Mouse (Mus musculus) frontal cortex, postnatal 36 days (tissue): Measurements from ENCODE around the gene H2-D1.

Experiments
- DNase-seq, 2 experiments: peaks; one replicate each; pipeline ENCODE4 v3.0.0; 2022; ENCODE audit warnings: low spot score in 2 of 2

The H2-D1 gene

DNA sequence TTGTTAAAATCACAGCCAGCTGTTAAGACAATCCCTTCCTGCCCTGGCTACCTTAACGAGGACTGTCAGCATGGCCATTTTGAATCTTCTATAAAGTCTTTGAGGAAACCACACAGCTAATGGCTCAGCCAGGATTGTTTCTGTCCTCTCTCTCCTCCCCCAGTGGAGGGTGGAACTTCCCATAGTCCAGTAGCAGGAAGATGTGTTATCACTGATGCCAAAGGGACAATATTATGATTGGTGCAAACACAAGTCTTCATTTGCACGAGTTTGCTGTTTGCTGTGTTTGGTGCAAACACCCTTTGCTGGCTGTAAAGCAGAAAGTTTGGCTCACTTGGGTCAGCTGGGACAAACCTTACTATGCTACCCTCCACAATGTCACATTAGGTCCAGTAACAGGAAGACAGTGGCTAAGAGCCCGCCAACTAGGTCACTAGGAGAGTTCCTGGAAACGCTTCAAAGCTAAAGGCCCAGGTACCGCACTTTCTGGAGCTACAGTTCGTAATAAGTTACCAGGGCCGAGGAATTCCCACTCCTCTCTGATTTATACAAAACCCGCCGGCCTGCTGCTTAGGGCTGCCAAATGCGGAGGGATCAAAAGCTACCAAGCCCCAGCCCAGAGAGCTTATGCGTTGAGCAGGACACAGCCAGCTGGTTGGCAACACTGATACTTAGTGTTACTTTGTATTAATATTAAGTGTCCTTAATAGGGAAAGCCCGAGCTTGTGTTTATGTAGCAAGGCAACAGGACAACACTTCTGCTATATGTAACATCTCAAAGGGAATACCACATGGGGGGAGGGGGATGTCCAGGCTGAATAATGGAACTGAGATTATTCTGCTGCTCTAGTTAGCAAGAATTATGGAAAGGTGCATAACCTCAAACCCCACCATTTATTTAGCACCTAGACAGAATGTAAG, 21.9 kb upstream of the H2-D1 start:
- no peak for DNase-seq

DNA sequence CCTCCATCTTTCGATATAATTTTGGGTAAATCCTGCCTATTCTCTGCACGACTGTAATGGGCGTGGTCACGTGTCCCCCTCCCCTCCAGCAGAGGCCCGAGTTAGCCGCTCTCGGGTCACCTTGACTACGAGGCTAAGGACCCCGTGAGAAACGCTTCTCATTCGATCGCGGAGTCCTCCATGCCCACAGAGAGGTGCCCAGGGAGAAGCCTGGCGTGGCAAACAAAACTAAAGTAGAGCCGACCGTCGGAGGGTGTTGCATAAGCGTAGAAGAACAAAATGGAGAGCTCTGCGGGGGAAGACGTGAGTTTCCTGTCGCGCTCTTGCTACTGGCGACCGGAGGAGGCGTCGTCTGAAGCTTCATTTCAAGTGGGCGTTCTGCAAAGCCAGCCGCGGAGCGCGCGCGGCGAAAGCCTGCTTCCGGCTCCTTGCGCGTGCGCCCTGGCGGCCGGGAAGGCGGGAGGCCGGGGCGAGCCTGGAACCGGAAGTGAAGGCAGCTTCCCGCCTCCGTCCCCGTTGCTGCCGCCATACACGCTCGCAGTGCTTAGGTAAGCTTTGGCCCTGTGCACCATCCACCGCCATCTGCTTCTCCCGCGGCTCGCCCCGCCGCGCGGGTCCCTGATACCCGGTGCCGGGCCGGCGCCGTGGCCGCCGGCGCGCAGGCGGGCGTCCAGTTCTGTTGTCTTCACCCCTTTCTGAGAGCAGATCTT, 21.1 kb upstream of the H2-D1 start, which contains the start of gene Ddx39b:
Ddx39b (plus strand) TSS at position 442 of the 710 bp plus-strand sequence.
- DNase-seq: peak; percentile 97 to 98

DNA sequence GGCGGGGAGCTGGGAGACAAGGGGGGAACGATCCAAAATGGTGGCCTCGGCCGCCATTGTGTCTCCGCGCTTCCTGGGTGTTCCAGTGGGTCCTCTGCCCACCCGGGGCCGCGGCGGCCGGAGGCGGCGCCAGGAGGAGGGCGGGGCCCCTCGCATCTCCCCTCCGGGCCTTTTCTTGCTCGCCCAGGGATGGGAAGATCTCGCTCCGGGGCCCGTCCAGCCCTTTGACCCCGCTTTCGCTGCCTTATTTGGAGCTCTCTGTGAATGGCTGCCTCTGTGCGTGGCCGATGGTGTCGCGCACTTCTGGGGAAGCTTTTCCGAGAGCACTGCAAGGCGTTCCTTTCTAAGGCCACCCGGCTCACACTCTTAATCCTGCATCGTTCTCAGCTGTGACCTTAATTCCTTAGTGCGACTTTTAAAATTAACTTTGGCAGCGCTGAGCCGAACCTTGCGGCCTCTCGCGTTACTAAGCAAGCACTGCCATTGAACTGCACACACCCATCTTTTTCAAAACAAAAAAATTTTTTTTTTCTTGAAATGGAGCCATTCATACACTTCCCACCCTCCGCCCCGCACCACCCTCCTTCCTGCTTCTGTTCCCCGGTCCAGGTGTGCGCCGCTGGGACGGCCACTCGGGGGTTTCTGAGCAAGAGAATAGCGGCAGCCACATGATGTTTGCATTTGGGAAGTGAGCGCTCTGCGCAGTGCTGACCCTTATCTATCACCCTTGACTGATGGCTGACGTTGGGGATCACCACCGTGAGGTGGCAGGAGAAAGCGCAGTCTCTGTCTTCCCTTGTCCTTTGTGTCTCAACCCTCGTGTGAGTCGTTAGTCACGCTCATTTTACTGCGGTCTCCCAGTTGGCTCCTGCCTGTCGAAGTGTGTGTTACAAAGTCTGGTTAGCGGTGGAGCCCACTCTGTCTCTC, 20.3 kb upstream of the H2-D1 start:
- no peak for DNase-seq

DNA sequence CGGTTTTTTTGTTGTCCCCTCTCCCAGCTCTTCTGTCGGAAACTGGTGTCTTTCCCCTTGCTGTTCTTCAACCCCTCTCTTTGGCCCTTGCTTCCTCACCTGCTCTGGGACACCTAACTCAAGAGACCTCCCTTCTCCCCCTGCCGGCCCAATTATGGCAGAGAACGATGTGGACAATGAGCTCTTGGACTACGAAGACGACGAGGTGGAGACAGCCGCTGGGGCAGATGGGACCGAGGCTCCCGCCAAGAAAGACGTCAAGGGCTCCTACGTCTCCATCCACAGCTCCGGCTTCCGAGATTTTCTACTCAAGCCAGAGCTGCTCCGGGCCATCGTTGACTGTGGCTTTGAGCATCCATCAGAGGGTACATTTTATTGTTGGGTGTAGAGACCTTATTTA, 19.4 kb upstream of the H2-D1 start:
- peak; percentile 42 to 67 for DNase-seq

DNA sequence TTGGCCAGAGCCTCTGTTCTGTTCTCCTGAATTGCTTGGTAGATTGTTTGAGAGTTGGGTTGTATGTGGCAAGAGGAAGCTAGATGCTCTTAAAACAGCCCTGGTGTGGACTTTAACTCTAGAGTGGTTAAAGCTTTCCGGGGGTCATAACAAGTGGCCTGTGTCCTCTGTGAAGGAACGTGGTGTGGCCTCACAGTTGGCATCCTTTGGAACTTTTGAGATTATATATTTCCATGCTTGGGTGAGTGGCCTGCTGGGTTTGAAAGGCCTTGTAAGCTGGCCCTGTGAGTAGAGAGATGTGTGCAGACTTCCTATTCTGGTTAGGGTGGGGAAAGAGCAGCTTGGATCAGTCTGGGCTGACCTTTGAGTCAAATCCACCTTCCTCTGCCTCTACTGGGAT, 17.5 kb upstream of the H2-D1 start:
- DNase-seq: no peak

DNA sequence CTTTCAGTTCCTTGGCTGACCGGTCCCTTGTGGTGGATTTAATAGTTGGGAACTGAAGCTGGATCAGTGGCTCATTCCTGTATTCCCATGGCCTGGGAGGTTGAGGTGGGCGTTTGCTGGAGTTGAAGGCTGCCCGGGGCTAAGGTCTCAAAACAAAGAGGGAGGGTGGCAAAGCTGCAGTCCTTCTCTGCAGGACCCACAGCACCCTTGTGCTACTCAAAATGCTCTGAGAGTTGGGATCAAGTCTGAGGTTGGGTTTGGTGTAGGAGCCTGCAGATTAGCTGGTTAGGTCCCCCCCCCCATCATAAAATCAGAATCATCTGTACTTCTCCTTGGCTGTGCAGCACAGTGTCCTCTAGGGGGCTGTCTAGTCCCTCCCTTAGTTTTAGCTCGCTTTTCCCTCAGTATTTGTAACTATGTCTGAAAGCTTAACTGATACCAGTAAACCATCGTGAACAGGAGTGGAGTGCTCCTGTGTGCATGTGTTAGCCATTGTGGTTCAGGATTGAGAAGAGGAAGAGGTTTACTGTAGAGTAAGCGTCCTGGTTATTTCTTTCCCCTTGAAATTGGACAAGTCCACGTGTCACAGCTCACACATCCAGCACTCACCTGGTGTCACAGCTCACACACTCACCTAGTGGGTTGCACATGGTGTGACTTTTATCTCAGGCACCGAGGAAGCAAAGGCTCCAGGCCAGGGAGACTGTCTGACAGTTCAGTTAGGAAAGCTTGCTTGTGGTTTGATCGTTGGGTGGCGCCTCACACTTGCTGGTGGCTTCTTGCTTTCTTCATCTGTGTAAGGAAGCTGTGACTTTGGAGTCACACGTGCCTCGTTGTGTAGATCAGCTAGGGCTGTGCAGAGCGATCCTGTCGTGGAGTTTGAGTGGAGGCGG, 16.6 kb upstream of the H2-D1 start:
- DNase-seq: no peak

DNA sequence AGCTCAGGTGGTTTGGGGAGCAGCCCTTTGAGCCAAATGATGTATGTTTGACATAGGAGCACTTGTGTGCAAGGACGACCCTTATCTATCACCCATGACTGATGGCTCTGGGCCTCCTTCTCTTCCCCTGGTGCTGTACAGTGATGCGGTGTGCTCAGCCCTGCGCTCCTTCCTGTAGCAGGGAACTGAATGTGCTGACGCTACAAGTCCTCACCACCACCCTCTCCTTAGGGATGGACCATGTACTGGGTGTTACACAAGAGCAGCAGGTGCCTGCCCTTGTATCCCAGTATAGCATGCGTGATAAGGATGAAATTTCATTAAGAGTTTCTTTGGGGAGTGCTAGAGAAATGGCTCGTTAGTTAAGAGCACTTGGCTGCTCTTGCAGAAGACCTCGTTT, 15.4 kb upstream of the H2-D1 start:
- DNase-seq: no peak

DNA sequence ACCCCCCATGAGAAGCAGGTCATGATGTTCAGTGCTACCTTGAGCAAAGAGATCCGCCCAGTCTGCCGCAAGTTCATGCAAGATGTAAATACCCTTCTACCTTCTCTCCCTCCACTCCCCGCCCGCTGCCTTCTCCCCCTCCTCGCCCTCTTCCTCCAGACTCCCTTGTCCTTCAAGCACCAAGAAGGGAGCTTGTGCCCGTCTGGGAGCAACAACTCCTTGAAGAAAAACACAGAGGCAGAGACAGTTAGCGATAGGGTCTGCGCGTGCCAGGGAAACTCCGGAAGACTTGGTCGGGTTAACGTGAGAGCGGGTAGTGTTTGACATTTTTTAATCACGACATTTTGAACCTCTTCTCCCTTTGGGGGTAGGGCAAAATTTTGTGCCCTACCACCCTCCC, 13.5 kb upstream of the H2-D1 start:
- DNase-seq: no peak

DNA sequence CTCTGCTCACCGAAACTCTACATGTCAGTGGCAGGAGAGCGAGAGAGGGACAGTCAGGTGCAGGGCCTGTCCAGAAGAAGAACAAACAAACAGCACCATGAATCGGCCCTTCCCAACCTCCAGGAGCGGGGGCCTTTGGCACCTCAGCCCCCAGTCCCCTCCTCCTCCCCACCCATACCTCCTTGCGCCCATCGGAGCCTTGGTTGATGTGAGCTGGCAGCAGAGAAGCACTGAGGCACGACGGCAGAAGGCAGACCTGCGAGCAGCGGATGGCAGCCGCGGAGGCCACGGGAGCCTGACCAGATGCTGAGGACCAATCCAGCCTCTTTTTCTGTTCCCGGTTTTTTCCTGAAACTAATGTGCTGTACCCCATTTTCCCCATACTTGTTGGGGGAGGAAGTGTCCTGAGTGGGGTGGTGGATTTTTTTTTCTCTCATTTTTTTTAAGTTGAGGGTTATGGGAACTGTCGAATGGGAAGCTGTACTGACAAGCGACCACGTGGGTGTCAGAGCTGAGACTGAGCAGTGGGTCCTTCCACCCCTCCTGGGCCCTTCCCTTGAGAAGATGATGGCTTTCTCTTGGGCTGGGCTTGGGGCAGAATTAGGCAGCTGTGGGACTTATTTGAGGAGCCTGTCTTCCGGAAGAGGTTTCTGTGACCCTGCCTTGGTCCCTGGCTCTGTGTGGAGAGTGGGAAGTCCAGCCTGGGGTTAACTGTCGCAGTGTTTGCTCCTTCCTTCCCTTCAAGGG, 12.9 kb upstream of the H2-D1 start:
- no peak for DNase-seq

DNA sequence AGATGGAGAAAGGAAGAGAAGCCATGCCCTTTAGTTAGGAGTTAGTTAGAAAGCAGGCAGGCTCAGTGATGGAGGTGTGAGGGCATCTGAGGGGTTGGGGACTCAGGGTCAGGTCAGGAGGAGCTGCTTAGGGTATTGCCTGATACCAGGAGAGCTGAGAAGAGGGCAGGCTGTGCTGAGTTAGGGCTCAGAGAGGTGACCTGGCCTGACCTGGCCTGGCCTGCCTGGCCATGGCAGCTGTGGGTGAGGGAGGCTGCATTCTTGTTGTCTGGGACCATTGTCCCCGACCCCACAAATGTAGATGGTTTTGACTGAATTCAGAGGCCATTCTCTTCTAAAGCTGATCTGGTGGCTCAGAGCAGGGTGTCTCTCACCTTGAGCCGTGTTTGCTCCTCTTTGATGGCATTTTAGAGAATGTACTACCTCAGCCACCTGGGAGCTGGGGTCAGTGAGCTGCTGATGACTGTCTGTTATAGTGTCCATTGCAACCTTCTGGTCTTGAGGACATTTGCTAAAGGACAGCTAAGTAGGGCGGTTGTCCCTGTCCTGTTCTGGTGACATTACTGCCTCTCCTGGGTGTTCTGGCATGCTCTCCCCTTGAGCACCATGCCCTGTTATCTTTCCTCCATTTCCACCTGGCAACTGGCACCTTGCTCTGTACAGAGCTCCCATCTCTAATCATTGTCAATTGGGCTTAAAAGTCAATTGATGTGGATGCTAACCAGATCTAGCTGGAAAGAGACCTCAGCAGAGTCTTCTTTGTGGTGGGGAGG, 12.0 kb upstream of the H2-D1 start:
- DNase-seq: no peak

DNA sequence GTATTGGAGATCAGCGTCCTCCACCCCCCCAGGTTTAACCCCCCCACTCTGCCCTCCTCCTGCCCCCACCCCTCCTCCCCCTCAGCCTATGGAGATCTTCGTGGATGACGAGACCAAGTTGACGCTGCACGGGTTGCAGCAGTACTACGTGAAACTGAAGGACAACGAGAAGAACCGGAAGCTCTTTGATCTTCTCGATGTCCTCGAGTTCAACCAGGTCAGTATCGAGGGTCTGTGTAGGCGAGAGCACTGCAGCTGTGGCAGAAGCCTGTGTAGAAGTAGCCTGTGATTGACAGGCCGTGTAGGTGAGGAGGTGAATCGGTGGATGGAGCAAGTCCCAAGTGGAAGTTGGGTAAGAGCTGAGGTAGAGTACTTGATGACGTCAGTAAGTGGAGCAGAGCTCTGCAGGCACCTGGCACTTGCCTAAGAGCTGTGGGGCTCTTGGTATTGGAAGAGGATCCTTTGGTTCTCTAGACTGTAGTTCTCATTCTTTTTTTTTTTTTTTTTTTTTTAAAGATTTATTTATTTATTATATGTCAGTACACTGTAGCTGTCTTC, 11.3 kb upstream of the H2-D1 start:
- no peak for DNase-seq

DNA sequence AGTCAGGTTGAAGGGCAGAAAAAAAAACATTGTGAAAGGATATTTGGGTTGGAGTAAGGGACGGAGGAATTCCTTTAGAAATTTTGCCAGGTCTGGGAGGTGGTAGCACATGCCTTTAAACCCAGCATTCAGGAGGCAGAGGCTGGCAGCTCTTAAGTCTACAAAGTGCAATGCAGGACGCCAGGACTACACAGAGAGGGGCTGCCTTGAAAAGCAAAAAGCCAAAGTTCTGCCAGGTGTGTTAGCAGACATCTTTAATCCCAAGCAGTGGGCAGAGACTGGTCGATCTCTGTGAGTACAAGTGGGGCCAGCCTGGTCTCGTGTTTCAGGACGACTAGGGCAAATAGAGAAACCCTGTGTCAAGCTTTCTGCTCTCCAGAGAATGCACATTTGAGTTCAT, 10.5 kb upstream of the H2-D1 start:
- DNase-seq: no peak

DNA sequence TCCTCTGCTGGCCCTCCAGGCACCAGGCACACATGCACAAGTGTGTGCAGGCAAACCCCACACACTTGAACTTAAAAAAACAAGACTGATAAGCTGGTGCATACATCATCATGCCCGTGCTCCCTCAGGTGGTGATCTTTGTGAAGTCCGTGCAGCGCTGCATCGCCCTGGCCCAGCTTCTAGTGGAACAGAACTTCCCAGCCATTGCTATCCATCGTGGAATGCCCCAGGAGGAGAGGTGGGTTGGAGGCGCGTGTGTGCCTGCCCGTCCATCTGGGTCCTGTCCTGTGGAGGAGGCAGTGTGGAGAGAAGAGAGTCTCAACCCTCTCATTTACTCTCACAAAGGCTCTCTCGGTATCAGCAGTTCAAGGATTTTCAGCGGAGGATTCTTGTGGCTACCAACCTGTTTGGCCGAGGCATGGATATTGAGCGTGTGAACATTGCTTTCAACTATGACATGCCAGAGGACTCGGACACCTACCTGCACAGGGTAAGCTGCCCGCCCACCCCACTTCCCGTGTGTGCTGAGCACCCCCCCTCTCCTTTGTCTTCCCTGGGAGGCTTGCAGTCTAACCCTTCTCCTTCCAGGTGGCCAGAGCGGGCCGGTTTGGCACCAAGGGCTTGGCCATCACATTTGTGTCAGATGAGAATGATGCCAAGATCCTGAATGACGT, 9.8 kb upstream of the H2-D1 start:
- no peak for DNase-seq

DNA sequence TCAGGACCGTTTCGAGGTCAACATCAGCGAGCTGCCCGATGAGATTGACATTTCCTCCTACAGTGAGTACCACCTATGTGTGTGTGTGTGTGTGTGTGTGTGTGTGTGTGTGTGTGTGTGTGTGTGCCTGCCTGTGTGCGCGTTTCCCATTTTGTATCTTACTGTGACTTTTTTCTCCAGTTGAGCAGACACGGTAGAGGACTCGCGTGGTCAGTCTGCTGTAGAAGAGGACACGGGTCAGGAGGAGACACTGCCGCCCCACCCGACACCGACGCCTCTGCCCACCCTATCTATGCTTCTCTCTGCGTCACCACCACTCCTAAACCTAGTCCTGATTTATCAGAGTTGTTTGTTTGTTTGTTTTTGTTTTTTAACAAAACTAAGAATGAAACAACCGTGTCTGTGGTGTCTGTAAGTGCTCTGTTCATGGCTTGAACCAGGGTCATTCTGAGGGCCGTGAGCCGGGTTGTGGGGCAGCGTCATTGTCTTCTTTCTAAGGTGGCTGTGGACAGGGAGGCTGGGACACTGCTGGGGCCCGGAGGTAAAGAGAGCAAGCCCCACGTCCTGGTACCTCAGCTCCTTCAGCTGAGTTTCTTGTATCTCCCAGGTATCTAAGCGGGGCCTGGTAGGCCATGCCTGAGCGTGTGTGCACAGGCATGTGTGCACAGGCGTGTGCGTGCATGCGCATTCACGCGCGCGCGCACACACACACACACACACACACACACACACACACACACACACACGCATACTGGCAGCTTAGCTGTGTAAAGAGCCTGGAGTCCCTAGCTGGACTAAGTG, 9.0 kb upstream of the H2-D1 start:
- DNase-seq: no peak

DNA sequence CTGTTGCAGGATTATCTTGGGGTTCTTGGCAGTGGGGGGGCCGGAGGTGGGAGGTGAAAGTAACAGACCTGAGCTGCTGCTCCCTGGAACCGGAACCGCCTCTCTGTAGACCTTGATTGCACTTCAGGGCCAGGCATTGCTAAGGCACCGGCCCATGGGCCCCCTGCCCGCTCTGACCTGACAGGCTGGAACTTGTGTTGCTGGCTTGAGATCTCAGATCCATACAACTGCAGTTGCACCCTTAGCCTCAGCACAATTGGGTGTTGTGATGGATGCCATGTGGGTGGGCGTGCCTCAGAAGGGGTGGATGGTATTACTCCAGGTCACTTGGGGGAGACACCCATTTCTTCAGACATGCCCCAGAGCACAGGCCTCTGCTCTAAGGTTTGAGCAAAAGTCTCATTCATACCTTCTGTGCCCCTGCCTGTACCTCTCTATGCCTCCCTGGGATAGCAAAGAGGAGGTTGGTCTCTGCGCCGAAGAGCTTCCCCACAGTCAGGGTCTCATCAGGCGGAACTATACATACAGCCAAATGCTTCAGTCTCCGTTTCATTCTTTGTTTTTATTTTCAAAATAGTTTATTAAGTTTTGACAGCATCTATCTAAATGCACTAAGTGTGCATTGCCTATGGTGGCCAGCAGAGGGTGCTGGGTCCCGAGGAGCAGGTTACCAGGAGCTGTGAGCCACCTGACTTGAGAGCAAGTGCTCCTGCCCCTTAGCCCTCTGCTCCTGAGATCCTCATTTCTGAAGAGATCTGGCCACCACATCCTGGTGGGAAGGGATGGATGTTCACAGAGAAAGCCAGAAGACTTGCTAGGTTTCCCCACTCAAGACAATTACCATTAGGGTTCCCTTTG, 8.1 kb upstream of the H2-D1 start:
- DNase-seq: peak in 1 of 2 experiments; percentile 57

DNA sequence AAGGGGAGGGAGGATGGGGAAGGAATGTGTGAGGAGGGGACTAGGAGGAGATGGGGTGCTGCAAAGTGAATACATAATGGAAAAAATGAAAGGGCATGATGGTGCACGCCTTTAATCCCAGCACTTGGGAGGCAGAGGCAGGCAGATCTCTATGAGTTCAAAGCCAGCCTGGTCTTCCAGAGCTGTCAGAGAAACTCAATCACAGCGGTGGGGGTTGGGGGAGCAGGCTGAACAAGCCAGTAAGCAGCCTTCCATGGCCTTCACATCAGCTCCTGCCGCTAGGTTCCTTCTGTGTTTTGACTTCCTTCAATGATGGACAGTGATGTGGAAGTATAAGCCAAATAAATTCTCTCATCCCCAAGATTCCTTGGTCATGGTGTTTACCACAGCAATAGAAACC, 7.2 kb upstream of the H2-D1 start:
- DNase-seq: no peak

DNA sequence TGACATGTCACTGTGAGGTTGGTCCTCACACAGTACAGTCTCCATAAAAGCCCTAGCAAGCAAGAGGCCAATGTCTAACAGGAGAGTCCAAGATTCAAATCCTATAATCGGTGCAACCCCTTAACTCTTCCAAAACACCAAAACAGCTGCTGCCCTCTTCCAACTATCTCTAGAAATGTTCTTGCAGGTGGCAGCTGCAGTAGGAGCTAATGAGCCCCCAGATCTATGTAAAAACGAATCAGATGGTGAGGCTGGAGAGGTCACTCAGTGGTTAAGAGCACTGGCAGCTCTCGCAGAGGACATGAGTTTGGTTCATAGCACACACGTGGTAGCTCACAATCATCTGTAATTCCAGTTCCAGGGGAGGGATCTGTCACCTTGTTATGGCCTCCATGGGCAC, 6.8 kb upstream of the H2-D1 start:
- DNase-seq: no peak
